Mouse (Mus musculus): ENCODE measurements around the gene Iscu. TPM values are rescaled to one million over a fixed set of nuclear protein-coding genes. Genes with fewer than 3 reads are reported as not detected.
"Not testable (repeated sequence)": the region's sequence is repeated elsewhere in the genome, so short reads cannot be mapped to it uniquely, and the experiment has no call there.

Gene Iscu
- total RNA-seq, 1 experiment = 78.4 TPM

DNA sequence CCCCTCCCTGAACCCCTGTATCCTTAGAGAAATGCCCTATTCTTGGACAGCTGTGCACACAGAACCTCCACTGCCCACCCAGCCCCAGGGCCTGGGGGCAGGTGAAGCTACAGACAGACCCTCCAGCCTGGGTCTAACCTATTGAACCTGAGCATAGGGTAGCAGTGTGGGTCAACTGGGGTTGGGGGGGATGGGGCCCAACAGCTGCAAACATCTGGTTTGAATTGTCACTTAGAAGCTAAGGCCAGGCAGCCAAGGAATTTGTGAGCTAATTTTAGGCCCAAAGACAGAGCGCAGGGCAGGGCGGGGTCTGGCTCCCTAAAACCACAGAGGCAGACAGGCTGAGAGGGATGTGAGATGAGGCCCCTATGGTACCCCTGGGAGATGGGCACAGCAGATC lies 35.6 kb downstream of the Iscu start:
- Histone ChIP-seq H3K9ac (ENCODE audit: insufficient read depth, low read depth, low read length, poor library complexity, severe bottlenecking) (no peak overlapping the region), H3K4me1 (ENCODE audit: control insufficient read depth in 2 of 2, insufficient read depth in 2 of 2, low read length in 2 of 2, poor library complexity in 1 of 2) (no peaks in the 10 kb centered on the region)

DNA sequence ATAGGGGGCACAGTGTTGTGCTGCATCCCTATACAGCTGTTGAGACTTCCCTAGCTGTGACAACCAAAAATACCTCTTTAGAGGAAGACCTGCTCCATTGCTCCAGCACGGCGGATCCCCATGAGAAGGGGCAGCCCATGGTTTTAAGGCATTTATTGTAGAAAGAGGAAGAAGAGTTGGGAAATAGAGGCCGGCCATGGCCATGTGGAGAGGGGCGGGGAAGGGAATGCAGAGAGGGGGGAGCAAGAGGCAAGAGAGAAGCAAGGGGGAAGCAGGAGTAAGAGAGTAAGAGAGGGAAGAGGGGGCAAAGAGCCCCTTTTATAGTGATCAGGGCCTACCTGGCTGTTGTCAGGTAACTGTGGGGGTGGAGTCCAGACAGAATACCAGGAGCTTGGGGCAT lies 37.6 kb downstream of the Iscu start:
- DNase-seq (ENCODE audit: low read depth, low spot score) = no peak
- Histone ChIP-seq H3K27ac (ENCODE audit: insufficient read depth, low read depth, low read length, poor library complexity, severe bottlenecking) (no peak overlapping the region), H3K9me3 (ENCODE audit: control insufficient read depth, insufficient read depth, low read depth, low read length) (no peaks in the 10 kb centered on the region), H3K36me3 (ENCODE audit: control insufficient read depth, insufficient read depth, low read length, poor library complexity, severe bottlenecking) (no peaks in the 10 kb centered on the region), H3K9ac (ENCODE audit: insufficient read depth, low read depth, low read length, poor library complexity, severe bottlenecking) (no peak overlapping the region), H3K4me3 (ENCODE audit: insufficient read depth in 1 of 2, low read depth in 1 of 2, low read length in 2 of 2, poor library complexity in 1 of 2, severe bottlenecking in 1 of 2) (no peak overlapping the region), H3K4me1 (ENCODE audit: control insufficient read depth in 2 of 2, insufficient read depth in 2 of 2, low read length in 2 of 2, poor library complexity in 1 of 2) (peaks cover 0 to 13% of the 10 kb centered on the region in 2 experiments; a peak in 2 of 4 replicates)
- no peak for TF ChIP-seq MAFK (IDR thresholded peaks at IDR 0.05; ENCODE audit: insufficient read depth, low read depth, low read length)
- no peak for TF ChIP-seq ZNF384 (IDR thresholded peaks at IDR 0.05; ENCODE audit: low read depth, low read length)
- no peak for TF ChIP-seq ZC3H11A (IDR thresholded peaks at IDR 0.05; ENCODE audit: borderline replicate concordance, low read depth, low read length)
- no peak for TF ChIP-seq CHD2 (IDR thresholded peaks at IDR 0.05; ENCODE audit: low read depth, low read length)
- no peak for TF ChIP-seq HCFC1 (IDR thresholded peaks at IDR 0.05; ENCODE audit: borderline replicate concordance, insufficient read depth, low read length)
- in situ Hi-C loops (cut with MboI; ENCODE audit: low sequenced_read_pairs in 2 of 2, unreplicated experiment in 2 of 2) = loop anchor here in 1 of 2 experiments (5.0 to 10.0 kb wide), 2 partner anchors 33 to 445 kb away; no protein-coding TSS in a partner anchor

More for the DNA sequence above, 35.6 kb downstream of the Iscu start:
- no peak for DNase-seq (ENCODE audit: low read depth, low spot score)
- H3K9me3 ChIP-seq (ENCODE audit: control insufficient read depth, insufficient read depth, low read depth, low read length) = no peaks in the 10 kb centered on the region
- in situ Hi-C loops (cut with MboI; ENCODE audit: low sequenced_read_pairs in 2 of 2, unreplicated experiment in 2 of 2) = no loop called here
- no peak overlapping the region for H3K27ac ChIP-seq (ENCODE audit: insufficient read depth, low read depth, low read length, poor library complexity, severe bottlenecking)
- H3K36me3 ChIP-seq (ENCODE audit: control insufficient read depth, insufficient read depth, low read length, poor library complexity, severe bottlenecking) = no peaks in the 10 kb centered on the region
- no peak overlapping the region for H3K4me3 ChIP-seq (ENCODE audit: insufficient read depth in 1 of 2, low read depth in 1 of 2, low read length in 2 of 2, poor library complexity in 1 of 2, severe bottlenecking in 1 of 2)
- TF ChIP-seq HCFC1 (IDR thresholded peaks at IDR 0.05; ENCODE audit: borderline replicate concordance, insufficient read depth, low read length) (no peak), MAFK (IDR thresholded peaks at IDR 0.05; ENCODE audit: insufficient read depth, low read depth, low read length) (no peak), ZNF384 (IDR thresholded peaks at IDR 0.05; ENCODE audit: low read depth, low read length) (no peak), CHD2 (IDR thresholded peaks at IDR 0.05; ENCODE audit: low read depth, low read length) (no peak), ZC3H11A (IDR thresholded peaks at IDR 0.05; ENCODE audit: borderline replicate concordance, low read depth, low read length) (no peak)

- DNase-seq (ENCODE audit: low read depth, low spot score); H3K4me3 ChIP-seq (ENCODE audit: insufficient read depth in 1 of 2, low read depth in 1 of 2, low read length in 2 of 2, poor library complexity in 1 of 2, severe bottlenecking in 1 of 2); H3K27ac ChIP-seq (ENCODE audit: insufficient read depth, low read depth, low read length, poor library complexity, severe bottlenecking); H3K9me3 ChIP-seq (ENCODE audit: control insufficient read depth, insufficient read depth, low read depth, low read length); H3K36me3 ChIP-seq (ENCODE audit: control insufficient read depth, insufficient read depth, low read length, poor library complexity, severe bottlenecking); H3K9ac ChIP-seq (ENCODE audit: insufficient read depth, low read depth, low read length, poor library complexity, severe bottlenecking): not testable (repeated sequence)
- in situ Hi-C loops (cut with MboI; ENCODE audit: low sequenced_read_pairs in 2 of 2, unreplicated experiment in 2 of 2) = loop anchor here in 1 of 2 experiments (5.0 to 10.0 kb wide), 2 partner anchors 35 to 447 kb away; no protein-coding TSS in a partner anchor
- peaks cover 0 to 13% of the 10 kb centered on the region in 2 experiments; a peak in 2 of 4 replicates for H3K4me1 ChIP-seq (ENCODE audit: control insufficient read depth in 2 of 2, insufficient read depth in 2 of 2, low read length in 2 of 2, poor library complexity in 1 of 2)
These were observed 39.4 kb downstream of the Iscu start for GRCm38 (mm10) chr5:113811824-113812420.

GRCm38 (mm10) chr5:113812638-113813037 lies 40.1 kb downstream of the Iscu start:
- H3K4me1 ChIP-seq (ENCODE audit: control insufficient read depth in 2 of 2, insufficient read depth in 2 of 2, low read length in 2 of 2, poor library complexity in 1 of 2) = peaks cover 0 to 13% of the 10 kb centered on the region in 2 experiments; a peak in 2 of 4 replicates
- no peaks in the 10 kb centered on the region for H3K36me3 ChIP-seq (ENCODE audit: control insufficient read depth, insufficient read depth, low read length, poor library complexity, severe bottlenecking)
- no peak for TF ChIP-seq CHD2 (IDR thresholded peaks at IDR 0.05; ENCODE audit: low read depth, low read length)
- TF ChIP-seq ZNF384 (IDR thresholded peaks at IDR 0.05; ENCODE audit: low read depth, low read length) = no peak
- no peak for TF ChIP-seq HCFC1 (IDR thresholded peaks at IDR 0.05; ENCODE audit: borderline replicate concordance, insufficient read depth, low read length)
- no peak for TF ChIP-seq MAFK (IDR thresholded peaks at IDR 0.05; ENCODE audit: insufficient read depth, low read depth, low read length)
- no peak for TF ChIP-seq ZC3H11A (IDR thresholded peaks at IDR 0.05; ENCODE audit: borderline replicate concordance, low read depth, low read length)
- no peak overlapping the region for H3K9ac ChIP-seq (ENCODE audit: insufficient read depth, low read depth, low read length, poor library complexity, severe bottlenecking)
- no peak overlapping the region for H3K4me3 ChIP-seq (ENCODE audit: insufficient read depth in 1 of 2, low read depth in 1 of 2, low read length in 2 of 2, poor library complexity in 1 of 2, severe bottlenecking in 1 of 2)
- no peak for DNase-seq (ENCODE audit: low read depth, low spot score)
- in situ Hi-C loops (cut with MboI; ENCODE audit: low sequenced_read_pairs in 2 of 2, unreplicated experiment in 2 of 2) = loop anchor here in 1 of 2 experiments (5.0 to 10.0 kb wide), 2 partner anchors 35 to 448 kb away; no protein-coding TSS in a partner anchor
- no peaks in the 10 kb centered on the region for H3K9me3 ChIP-seq (ENCODE audit: control insufficient read depth, insufficient read depth, low read depth, low read length)
- no peak overlapping the region for H3K27ac ChIP-seq (ENCODE audit: insufficient read depth, low read depth, low read length, poor library complexity, severe bottlenecking)

All from ES-E14 (cell line).